Mouse (Mus musculus): Measurements from ENCODE around the gene Gcfc2. TPM values are rescaled to one million over a fixed set of nuclear protein-coding genes. Genes with fewer than 3 reads are reported as not detected.

Gcfc2 gene
- polyA plus RNA-seq, 1 experiment: 11.7 TPM

GRCm38 (mm10) chr6:81946906-81947305 lies 23.4 kb downstream of the Gcfc2 start:
- DNase-seq (ENCODE audit: low read depth): no peak
- TF ChIP-seq POLR2A (IDR thresholded peaks at IDR 0.05; ENCODE audit: borderline replicate concordance, extremely low read depth, insufficient read depth, insufficient read length, poor library complexity, severe bottlenecking) (no peak), CTCF (IDR thresholded peaks at IDR 0.05; ENCODE audit: borderline replicate concordance, extremely low read depth, insufficient read depth, insufficient read length) (no peak)

GRCm38 (mm10) chr6:81955133-81955532 lies 31.7 kb downstream of the Gcfc2 start:
- no peak for DNase-seq (ENCODE audit: low read depth)
- TF ChIP-seq POLR2A (IDR thresholded peaks at IDR 0.05; ENCODE audit: borderline replicate concordance, extremely low read depth, insufficient read depth, insufficient read length, poor library complexity, severe bottlenecking) (no peak), CTCF (IDR thresholded peaks at IDR 0.05; ENCODE audit: borderline replicate concordance, extremely low read depth, insufficient read depth, insufficient read length) (no peak)

DNA sequence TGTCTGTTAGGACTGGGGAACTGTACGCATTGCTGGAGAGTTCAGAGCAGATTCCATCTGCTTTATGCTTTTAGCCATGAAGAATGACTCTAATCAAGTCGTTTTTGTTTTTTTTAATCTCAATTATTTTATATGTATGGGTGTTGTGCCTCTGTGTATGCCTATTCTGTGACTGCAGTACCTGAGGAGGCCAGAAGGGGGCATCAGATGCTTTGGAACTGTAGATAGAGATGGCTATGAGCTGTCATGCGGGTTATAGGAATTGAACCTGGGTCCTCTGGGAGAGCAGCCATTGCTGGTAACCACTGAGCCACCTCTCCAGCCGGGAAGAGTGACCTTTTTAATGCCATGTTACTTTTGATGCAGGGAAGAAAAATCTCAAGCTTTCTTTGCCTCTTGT lies 32.9 kb downstream of the Gcfc2 start:
- TF ChIP-seq POLR2A (IDR thresholded peaks at IDR 0.05; ENCODE audit: borderline replicate concordance, extremely low read depth, insufficient read depth, insufficient read length, poor library complexity, severe bottlenecking) (no peak), CTCF (IDR thresholded peaks at IDR 0.05; ENCODE audit: borderline replicate concordance, extremely low read depth, insufficient read depth, insufficient read length) (peak; percentile 38; the same call in 1 of the 2 replicates)
- no peak for DNase-seq (ENCODE audit: low read depth)

GRCm38 (mm10) chr6:81957992-81958391 lies 34.5 kb downstream of the Gcfc2 start:
- no peak for DNase-seq (ENCODE audit: low read depth)
- TF ChIP-seq CTCF (IDR thresholded peaks at IDR 0.05; ENCODE audit: borderline replicate concordance, extremely low read depth, insufficient read depth, insufficient read length) (no peak), POLR2A (IDR thresholded peaks at IDR 0.05; ENCODE audit: borderline replicate concordance, extremely low read depth, insufficient read depth, insufficient read length, poor library complexity, severe bottlenecking) (no peak)

- TF ChIP-seq POLR2A (IDR thresholded peaks at IDR 0.05; ENCODE audit: borderline replicate concordance, extremely low read depth, insufficient read depth, insufficient read length, poor library complexity, severe bottlenecking) (no peak), CTCF (IDR thresholded peaks at IDR 0.05; ENCODE audit: borderline replicate concordance, extremely low read depth, insufficient read depth, insufficient read length) (no peak)
- no peak for DNase-seq (ENCODE audit: low read depth)
These were observed 36.4 kb downstream of the Gcfc2 start for GRCm38 (mm10) chr6:81959866-81960265.

- TF ChIP-seq CTCF (IDR thresholded peaks at IDR 0.05; ENCODE audit: borderline replicate concordance, extremely low read depth, insufficient read depth, insufficient read length): peak; percentile 38; the same call in 1 of the 2 replicates
- TF ChIP-seq POLR2A (IDR thresholded peaks at IDR 0.05; ENCODE audit: borderline replicate concordance, extremely low read depth, insufficient read depth, insufficient read length, poor library complexity, severe bottlenecking): no peak
- no peak for DNase-seq (ENCODE audit: low read depth)
These were observed 36.8 kb downstream of the Gcfc2 start for GRCm38 (mm10) chr6:81960284-81960683.

DNA sequence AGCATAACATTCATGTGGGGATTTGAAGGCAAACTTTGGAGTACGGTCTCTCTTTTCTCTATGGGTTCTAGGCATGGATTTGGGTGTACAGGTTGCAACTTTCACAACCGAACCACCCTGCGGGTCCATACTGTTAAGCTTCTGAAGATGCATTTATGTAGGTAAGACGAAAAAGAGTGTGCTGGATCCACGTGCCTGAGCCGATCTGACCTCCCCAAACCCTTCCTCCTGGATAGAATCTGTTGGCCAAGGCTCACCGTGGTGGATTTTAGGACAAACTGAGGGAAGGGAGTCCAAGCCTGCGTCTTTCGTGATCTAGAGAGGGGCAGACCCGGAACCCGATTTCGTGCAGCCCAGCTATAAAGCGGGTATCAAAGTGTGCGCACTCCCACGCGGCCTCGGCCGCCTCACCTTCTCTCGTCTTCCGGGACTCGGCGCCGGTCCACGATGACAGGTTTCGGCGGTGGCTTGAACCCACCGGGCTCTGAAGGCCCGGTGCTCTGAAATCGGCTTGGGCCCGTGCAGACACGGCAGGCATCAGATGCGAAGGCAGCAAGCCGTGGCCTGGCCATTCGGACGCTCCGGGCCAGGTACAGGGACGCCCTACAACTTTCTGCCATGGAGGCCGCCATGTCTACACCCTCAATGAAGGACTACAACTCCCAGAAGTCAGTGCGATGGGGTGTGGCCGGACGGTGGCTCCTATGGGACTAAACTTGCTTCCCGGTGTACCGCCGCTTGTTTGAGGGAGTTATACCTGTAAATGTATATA lies 42.0 kb downstream of the Gcfc2 start, which contains the start of gene Mrpl19:
Gene Mrpl19 (minus strand): TSS at position 663 of the 772 bp plus-strand sequence.
- TF ChIP-seq CTCF (IDR thresholded peaks at IDR 0.05; ENCODE audit: borderline replicate concordance, extremely low read depth, insufficient read depth, insufficient read length) (no peak), POLR2A (IDR thresholded peaks at IDR 0.05; ENCODE audit: borderline replicate concordance, extremely low read depth, insufficient read depth, insufficient read length, poor library complexity, severe bottlenecking) (no peak; the same call in 1 of the 2 replicates)
- DNase-seq (ENCODE audit: low read depth): peak; percentile 97

- TF ChIP-seq POLR2A (IDR thresholded peaks at IDR 0.05; ENCODE audit: borderline replicate concordance, extremely low read depth, insufficient read depth, insufficient read length, poor library complexity, severe bottlenecking) (no peak), CTCF (IDR thresholded peaks at IDR 0.05; ENCODE audit: borderline replicate concordance, extremely low read depth, insufficient read depth, insufficient read length) (no peak)
- no peak for DNase-seq (ENCODE audit: low read depth)
These were observed 42.6 kb downstream of the Gcfc2 start for GRCm38 (mm10) chr6:81966068-81966544.

GRCm38 (mm10) chr6:81971196-81971595 lies 47.7 kb downstream of the Gcfc2 start:
- no peak for DNase-seq (ENCODE audit: low read depth)
- TF ChIP-seq POLR2A (IDR thresholded peaks at IDR 0.05; ENCODE audit: borderline replicate concordance, extremely low read depth, insufficient read depth, insufficient read length, poor library complexity, severe bottlenecking) (no peak), CTCF (IDR thresholded peaks at IDR 0.05; ENCODE audit: borderline replicate concordance, extremely low read depth, insufficient read depth, insufficient read length) (no peak)

DNA sequence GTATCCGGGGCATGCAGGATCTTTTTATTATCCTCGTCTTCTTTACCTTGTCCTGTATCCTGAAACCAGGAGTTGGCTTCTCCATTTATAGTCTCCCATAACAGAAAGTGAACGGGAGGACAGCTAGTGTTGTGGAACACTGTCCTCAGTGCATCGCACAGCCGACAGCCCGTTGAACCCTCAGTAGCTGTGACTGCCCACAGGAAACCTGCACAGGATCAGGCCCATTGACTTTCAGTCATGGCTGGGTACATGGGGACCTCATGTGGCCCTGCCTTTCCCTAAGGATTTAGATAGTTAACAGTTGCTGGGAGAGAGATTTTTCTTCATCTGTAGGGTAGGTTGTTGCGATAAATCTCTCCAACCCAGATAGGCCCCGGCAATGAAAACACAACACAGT lies 49.1 kb downstream of the Gcfc2 start:
- DNase-seq (ENCODE audit: low read depth): no peak
- TF ChIP-seq CTCF (IDR thresholded peaks at IDR 0.05; ENCODE audit: borderline replicate concordance, extremely low read depth, insufficient read depth, insufficient read length) (no peak), POLR2A (IDR thresholded peaks at IDR 0.05; ENCODE audit: borderline replicate concordance, extremely low read depth, insufficient read depth, insufficient read length, poor library complexity, severe bottlenecking) (no peak)

GRCm38 (mm10) chr6:81975971-81976621 lies 52.6 kb downstream of the Gcfc2 start:
- TF ChIP-seq POLR2A (IDR thresholded peaks at IDR 0.05; ENCODE audit: borderline replicate concordance, extremely low read depth, insufficient read depth, insufficient read length, poor library complexity, severe bottlenecking) (no peak), CTCF (IDR thresholded peaks at IDR 0.05; ENCODE audit: borderline replicate concordance, extremely low read depth, insufficient read depth, insufficient read length) (peak; percentile 94)
- DNase-seq (ENCODE audit: low read depth): peak; percentile 84
